Mouse (Mus musculus): ENCODE data around the gene Pogk. TPM values are rescaled to one million over a fixed set of nuclear protein-coding genes. Genes with fewer than 3 reads are reported as not detected.
A peak's percentile ranks its signal among the peaks of the same experiment; 100 is the strongest.

The Pogk gene
- polyA plus RNA-seq, 1 experiment from 2014 or later = 49.0 TPM

DNA sequence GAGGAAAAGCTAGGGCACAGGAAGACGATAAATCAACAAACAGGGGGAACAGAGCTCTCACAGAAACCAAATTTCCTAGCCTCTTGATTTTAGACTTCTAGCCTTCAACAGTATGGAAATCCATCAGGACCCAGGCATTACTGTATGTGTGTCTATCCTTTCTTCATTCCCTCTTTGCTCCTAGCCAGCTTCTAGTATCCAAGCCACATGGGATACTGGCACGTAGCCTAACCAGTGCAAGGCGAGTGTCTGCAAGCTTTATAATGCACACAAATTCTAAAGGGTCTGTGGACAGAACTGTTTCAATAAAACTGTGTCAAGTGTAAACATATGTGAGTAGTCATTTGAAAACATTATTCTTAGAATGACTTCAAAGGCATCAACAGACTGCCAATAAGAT lies 47.0 kb downstream of the Pogk start:
- WGBS = 88% methylated on average over 3 of the region's 3 CpGs
- Histone ChIP-seq H3K4me3 (replicated peaks; ENCODE audit: low read depth, low read length) (no peak overlapping the region), H3K9me3 (ENCODE audit: control insufficient read depth, low read length) (no peaks in the 10 kb centered on the region), H3K9ac (replicated peaks; ENCODE audit: low read length) (no peak overlapping the region), H3K4me1 (ENCODE audit: control insufficient read depth, insufficient read depth, low read length) (no peaks in the 10 kb centered on the region), H3K36me3 (ENCODE audit: control insufficient read depth, insufficient read depth, low read length) (no peaks in the 10 kb centered on the region), H3K27ac (replicated peaks; ENCODE audit: low read depth, low read length) (no peak overlapping the region), H3K4me2 (ENCODE audit: low read length) (no peak overlapping the region), H3K27me3 (ENCODE audit: control insufficient read depth, insufficient read depth, low read length) (no peaks in the 10 kb centered on the region)
- DNase-seq = no peak
- ATAC-seq (ENCODE audit: low FRiP score, low TSS enrichment) = no peak

DNA sequence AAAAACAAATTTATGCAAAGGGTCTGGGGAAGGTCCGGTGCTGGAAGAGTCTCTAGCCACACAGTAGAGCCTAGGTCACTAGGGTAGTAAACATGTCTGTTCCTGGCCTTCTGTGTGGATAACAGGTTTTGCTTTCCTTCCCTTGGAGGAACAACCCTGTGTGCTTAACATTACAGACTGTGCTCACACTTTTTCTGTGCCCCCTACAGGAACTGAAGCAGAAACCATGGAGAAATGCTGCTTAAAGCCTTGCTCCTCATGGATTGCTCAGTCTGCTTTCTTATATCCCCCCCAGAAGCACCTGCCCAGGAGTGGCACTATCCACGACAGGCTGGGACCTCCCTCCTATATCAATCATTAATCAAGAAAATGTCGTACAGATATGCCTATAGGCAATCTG lies 47.8 kb downstream of the Pogk start:
- Histone ChIP-seq H3K4me2 (ENCODE audit: low read length) (no peak overlapping the region), H3K27me3 (ENCODE audit: control insufficient read depth, insufficient read depth, low read length) (no peaks in the 10 kb centered on the region), H3K9me3 (ENCODE audit: control insufficient read depth, low read length) (no peaks in the 10 kb centered on the region), H3K9ac (replicated peaks; ENCODE audit: low read length) (no peak overlapping the region), H3K36me3 (ENCODE audit: control insufficient read depth, insufficient read depth, low read length) (no peaks in the 10 kb centered on the region), H3K4me3 (replicated peaks; ENCODE audit: low read depth, low read length) (no peak overlapping the region), H3K27ac (replicated peaks; ENCODE audit: low read depth, low read length) (no peak overlapping the region), H3K4me1 (ENCODE audit: control insufficient read depth, insufficient read depth, low read length) (no peaks in the 10 kb centered on the region)
- DNase-seq = no peak
- ATAC-seq (ENCODE audit: low FRiP score, low TSS enrichment) = no peak
- WGBS = 71% methylated on average over 3 of the region's 3 CpGs

DNA sequence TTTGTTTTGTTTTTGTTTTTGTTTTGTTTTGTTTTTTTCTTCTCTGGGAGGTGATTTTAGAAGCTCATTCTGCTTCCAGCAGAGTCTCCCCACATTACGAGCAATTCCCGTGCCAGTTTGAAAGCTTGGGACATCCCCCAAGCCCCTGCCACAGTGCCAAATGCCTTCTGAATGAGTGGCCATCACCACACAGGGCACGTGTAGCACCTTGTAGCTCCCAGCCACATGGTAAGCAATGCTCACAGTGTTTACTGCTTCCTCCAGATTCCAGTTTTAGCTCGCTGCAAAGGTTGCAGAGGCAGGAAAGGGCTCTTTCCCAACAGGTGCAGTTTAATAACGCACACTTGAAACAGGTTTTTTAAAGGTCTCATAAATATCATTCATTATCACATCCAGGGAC lies 48.8 kb downstream of the Pogk start:
- Histone ChIP-seq H3K27ac (replicated peaks; ENCODE audit: low read depth, low read length) (no peak overlapping the region), H3K36me3 (ENCODE audit: control insufficient read depth, insufficient read depth, low read length) (no peaks in the 10 kb centered on the region), H3K27me3 (ENCODE audit: control insufficient read depth, insufficient read depth, low read length) (no peaks in the 10 kb centered on the region), H3K9ac (replicated peaks; ENCODE audit: low read length) (no peak overlapping the region), H3K4me3 (replicated peaks; ENCODE audit: low read depth, low read length) (no peak overlapping the region), H3K4me1 (ENCODE audit: control insufficient read depth, insufficient read depth, low read length) (no peaks in the 10 kb centered on the region), H3K4me2 (ENCODE audit: low read length) (no peak overlapping the region), H3K9me3 (ENCODE audit: control insufficient read depth, low read length) (no peaks in the 10 kb centered on the region)
- WGBS = 82% methylated on average over 5 of the region's 5 CpGs
- ATAC-seq (ENCODE audit: low FRiP score, low TSS enrichment) = no peak
- DNase-seq = no peak

DNA sequence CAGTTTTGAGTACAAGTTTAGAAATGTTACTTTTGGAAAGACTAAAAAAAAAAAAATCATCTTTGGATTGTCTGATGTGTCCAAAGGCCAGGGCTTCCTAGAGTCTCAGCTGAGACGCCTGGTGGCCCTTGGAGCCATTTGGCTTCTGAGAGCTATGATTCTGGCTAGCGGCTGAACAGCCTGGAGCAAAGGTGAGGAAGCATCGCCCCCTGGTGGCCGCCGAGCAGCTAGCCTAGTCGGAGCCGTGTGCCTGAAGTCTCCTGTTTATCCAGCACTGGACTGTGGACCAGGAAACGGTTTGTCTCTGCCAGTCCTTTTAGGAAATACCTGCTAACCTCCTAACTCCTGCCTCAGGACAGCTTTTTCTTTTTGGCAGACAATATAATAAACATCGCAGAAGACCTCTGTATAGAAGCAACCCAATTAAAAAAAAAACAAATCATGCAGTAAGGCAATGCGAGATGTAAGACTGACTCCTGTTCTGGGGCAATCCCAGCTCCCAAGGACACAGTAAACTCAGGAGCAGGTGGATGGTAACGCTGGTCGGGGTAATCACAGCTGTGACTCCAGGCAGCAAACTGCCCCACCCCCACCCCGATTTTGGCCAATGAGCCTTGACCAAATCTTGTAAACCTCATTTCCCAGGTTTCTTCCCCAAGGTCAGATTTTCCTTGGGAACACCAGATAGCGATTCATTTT lies 49.4 kb downstream of the Pogk start:
- no peaks in the 10 kb centered on the region for H3K27me3 ChIP-seq (ENCODE audit: control insufficient read depth, insufficient read depth, low read length)
- peak; percentile 68 for ATAC-seq (ENCODE audit: low FRiP score, low TSS enrichment)
- H3K4me1 ChIP-seq (ENCODE audit: control insufficient read depth, insufficient read depth, low read length) = no peaks in the 10 kb centered on the region
- 22% methylated on average over 14 of the region's 14 CpGs for WGBS
- no peaks in the 10 kb centered on the region for H3K9me3 ChIP-seq (ENCODE audit: control insufficient read depth, low read length)
- no peak overlapping the region for H3K4me2 ChIP-seq (ENCODE audit: low read length)
- DNase-seq = peak; percentile 86
- no peaks in the 10 kb centered on the region for H3K36me3 ChIP-seq (ENCODE audit: control insufficient read depth, insufficient read depth, low read length)
- H3K27ac ChIP-seq (replicated peaks; ENCODE audit: low read depth, low read length) = no peak overlapping the region
- H3K4me3 ChIP-seq (replicated peaks; ENCODE audit: low read depth, low read length) = no peak overlapping the region
- H3K9ac ChIP-seq (replicated peaks; ENCODE audit: low read length) = no peak overlapping the region

DNA sequence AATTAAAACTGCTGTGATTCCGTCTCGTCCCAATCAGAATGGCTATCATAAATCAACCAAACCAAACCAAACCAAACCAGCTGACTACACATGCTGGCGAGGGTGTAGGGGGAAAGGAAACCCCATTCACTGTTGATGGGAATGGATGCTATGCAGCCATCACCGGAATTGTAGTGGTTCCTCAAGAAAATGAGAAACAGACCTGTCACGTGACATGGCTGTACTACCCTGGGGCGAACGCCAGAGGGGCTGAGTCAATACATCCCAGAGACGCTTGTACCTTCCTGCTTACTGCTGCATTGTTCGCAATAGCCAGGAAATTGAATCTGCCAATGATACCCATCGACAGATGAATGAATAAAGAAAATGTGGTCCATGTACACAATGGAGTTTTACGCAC lies 59.9 kb downstream of the Pogk start:
- no peak for ATAC-seq (ENCODE audit: low FRiP score, low TSS enrichment)

DNA sequence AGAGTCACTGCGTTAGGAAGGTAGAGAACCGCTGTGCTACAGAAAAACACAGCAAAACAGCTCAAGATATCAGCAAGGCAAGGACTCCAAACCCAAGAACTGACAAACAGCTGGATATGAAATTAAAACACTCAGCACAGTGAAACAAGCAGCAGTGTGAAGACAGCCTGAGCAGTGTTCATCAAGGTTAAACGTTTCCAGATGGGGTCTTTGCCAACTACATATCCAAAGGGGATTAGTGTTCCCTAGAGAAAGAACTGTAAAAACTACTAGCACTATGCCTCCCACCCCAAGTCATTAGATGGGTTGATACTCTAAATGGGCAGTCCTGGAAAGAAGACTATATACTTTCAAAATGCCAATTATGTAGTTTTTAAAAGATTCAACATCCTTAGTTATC lies 60.3 kb downstream of the Pogk start:
- ATAC-seq (ENCODE audit: low FRiP score, low TSS enrichment) (no peak), DNase-seq (no peak)
- H3K4me3 ChIP-seq (replicated peaks; ENCODE audit: low read depth, low read length) = no peak overlapping the region
- 82% methylated on average over 3 of the region's 3 CpGs for WGBS
- no peak overlapping the region for H3K4me2 ChIP-seq (ENCODE audit: low read length)
- no peaks in the 10 kb centered on the region for H3K27me3 ChIP-seq (ENCODE audit: control insufficient read depth, insufficient read depth, low read length)
- peaks cover 3% of the 10 kb centered on the region for H3K4me1 ChIP-seq (ENCODE audit: control insufficient read depth, insufficient read depth, low read length)
- H3K36me3 ChIP-seq (ENCODE audit: control insufficient read depth, insufficient read depth, low read length) = no peaks in the 10 kb centered on the region
- no peaks in the 10 kb centered on the region for H3K9me3 ChIP-seq (ENCODE audit: control insufficient read depth, low read length)
- H3K27ac ChIP-seq (replicated peaks; ENCODE audit: low read depth, low read length) = no peak overlapping the region
- no peak overlapping the region for H3K9ac ChIP-seq (replicated peaks; ENCODE audit: low read length)

More for the DNA sequence above, 59.9 kb downstream of the Pogk start:
- no peak overlapping the region for H3K27ac ChIP-seq (replicated peaks; ENCODE audit: low read depth, low read length)
- H3K36me3 ChIP-seq (ENCODE audit: control insufficient read depth, insufficient read depth, low read length) = no peaks in the 10 kb centered on the region
- H3K4me1 ChIP-seq (ENCODE audit: control insufficient read depth, insufficient read depth, low read length) = no peaks in the 10 kb centered on the region
- no peak for DNase-seq
- no peak overlapping the region for H3K9ac ChIP-seq (replicated peaks; ENCODE audit: low read length)
- H3K4me2 ChIP-seq (ENCODE audit: low read length) = no peak overlapping the region
- 88% methylated on average over 11 of the region's 11 CpGs for WGBS
- no peaks in the 10 kb centered on the region for H3K9me3 ChIP-seq (ENCODE audit: control insufficient read depth, low read length)
- no peak overlapping the region for H3K4me3 ChIP-seq (replicated peaks; ENCODE audit: low read depth, low read length)
- H3K27me3 ChIP-seq (ENCODE audit: control insufficient read depth, insufficient read depth, low read length) = no peaks in the 10 kb centered on the region

DNA sequence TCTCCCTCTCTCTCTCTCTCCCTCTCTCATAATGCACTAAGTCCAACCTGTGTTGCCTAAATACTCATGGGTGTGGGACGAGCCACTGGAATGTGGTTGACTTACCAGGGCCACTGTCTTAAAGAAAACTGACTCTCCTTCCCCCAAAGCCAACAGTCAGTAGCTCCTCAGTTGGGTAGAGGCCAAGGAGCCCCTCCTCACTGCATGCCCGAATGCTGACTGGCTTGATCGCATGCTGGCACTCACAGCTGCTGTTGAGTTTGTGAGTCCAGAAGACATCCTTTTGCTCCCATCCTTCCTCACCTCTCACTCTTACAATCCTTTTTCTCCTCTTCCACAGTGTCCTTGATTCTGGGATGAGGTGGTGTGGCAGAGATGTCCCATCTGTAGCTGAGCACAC lies 62.8 kb downstream of the Pogk start:
- no peak overlapping the region for H3K4me2 ChIP-seq (ENCODE audit: low read length)
- no peaks in the 10 kb centered on the region for H3K9me3 ChIP-seq (ENCODE audit: control insufficient read depth, low read length)
- no peak overlapping the region for H3K27ac ChIP-seq (replicated peaks; ENCODE audit: low read depth, low read length)
- 70% methylated on average over 3 of the region's 3 CpGs for WGBS
- H3K4me1 ChIP-seq (ENCODE audit: control insufficient read depth, insufficient read depth, low read length) = peaks cover 8% of the 10 kb centered on the region
- no peaks in the 10 kb centered on the region for H3K27me3 ChIP-seq (ENCODE audit: control insufficient read depth, insufficient read depth, low read length)
- H3K36me3 ChIP-seq (ENCODE audit: control insufficient read depth, insufficient read depth, low read length) = no peaks in the 10 kb centered on the region
- DNase-seq (no peak), ATAC-seq (ENCODE audit: low FRiP score, low TSS enrichment) (no peak)
- no peak overlapping the region for H3K4me3 ChIP-seq (replicated peaks; ENCODE audit: low read depth, low read length)
- no peak overlapping the region for H3K9ac ChIP-seq (replicated peaks; ENCODE audit: low read length)

DNA sequence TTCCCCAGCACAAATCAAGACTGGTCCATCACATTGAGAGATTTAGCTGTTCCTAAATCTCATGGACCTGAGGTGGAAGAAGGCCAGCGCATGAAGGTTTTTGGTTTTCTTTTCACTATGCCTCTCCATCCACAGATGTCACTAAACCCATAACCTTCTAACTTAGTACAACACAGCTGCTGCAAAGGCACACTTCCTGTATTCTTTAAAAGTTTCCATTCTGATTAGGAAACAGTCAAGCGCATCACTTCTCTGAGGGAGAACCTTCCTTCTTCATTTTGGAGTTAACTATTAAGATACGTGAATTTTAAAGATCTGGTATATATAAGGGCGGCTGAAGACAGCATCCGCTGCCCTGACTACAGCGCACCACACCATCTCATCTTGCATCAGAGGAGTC lies 64.1 kb downstream of the Pogk start:
- Histone ChIP-seq H3K9me3 (ENCODE audit: control insufficient read depth, low read length) (no peaks in the 10 kb centered on the region), H3K36me3 (ENCODE audit: control insufficient read depth, insufficient read depth, low read length) (no peaks in the 10 kb centered on the region), H3K27ac (replicated peaks; ENCODE audit: low read depth, low read length) (no peak overlapping the region), H3K4me1 (ENCODE audit: control insufficient read depth, insufficient read depth, low read length) (peaks cover 8% of the 10 kb centered on the region), H3K9ac (replicated peaks; ENCODE audit: low read length) (no peak overlapping the region), H3K4me3 (replicated peaks; ENCODE audit: low read depth, low read length) (no peak overlapping the region), H3K27me3 (ENCODE audit: control insufficient read depth, insufficient read depth, low read length) (no peaks in the 10 kb centered on the region), H3K4me2 (ENCODE audit: low read length) (no peak overlapping the region)
- no peak for DNase-seq
- no peak for ATAC-seq (ENCODE audit: low FRiP score, low TSS enrichment)
- 94% methylated on average over 6 of the region's 6 CpGs for WGBS

DNA sequence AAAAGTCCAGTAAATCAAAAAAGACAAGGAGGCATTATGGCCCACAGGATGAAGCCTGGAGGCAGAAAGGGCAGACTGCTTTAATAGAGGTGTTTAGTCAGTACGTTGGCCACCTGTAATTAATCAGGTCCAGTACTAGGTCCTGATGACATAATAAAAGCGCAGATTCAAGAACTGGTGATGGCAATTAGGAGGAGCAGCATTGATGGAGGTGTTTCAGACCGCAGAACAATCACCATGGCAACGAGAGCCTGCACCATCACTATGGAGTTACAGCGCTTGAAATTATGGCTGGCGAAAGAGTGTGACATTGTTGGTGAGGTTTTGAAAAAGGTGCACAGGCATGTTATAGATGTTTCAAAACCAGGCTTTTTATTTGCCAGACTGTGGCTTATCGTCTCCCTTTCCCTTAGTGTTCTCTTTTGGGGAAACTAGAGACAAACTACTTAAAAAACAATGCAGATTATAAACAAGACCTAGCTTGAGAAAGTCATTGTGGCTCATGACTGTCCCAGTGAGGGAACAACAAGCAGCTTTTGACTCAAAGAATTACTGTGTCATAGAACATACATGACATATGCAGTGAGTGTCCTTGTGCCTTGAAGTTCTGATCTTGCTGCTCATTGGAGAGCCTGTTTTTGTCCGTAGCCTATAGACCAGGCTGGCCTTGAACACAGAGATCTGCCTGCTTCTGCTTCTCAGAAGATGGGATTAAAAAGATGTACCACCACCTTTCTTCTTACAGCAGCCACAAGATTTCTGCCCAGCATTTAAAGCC lies 65.2 kb downstream of the Pogk start:
- no peak overlapping the region for H3K27ac ChIP-seq (replicated peaks; ENCODE audit: low read depth, low read length)
- H3K4me2 ChIP-seq (ENCODE audit: low read length) = no peak overlapping the region
- ATAC-seq (ENCODE audit: low FRiP score, low TSS enrichment) (no peak; the same call in 1 of the 2 replicates), DNase-seq (peak; percentile 83)
- H3K9me3 ChIP-seq (ENCODE audit: control insufficient read depth, low read length) = no peaks in the 10 kb centered on the region
- H3K27me3 ChIP-seq (ENCODE audit: control insufficient read depth, insufficient read depth, low read length) = no peaks in the 10 kb centered on the region
- no peaks in the 10 kb centered on the region for H3K36me3 ChIP-seq (ENCODE audit: control insufficient read depth, insufficient read depth, low read length)
- WGBS = 32% methylated on average over 8 of the region's 8 CpGs
- no peak overlapping the region for H3K4me3 ChIP-seq (replicated peaks; ENCODE audit: low read depth, low read length)
- no peak overlapping the region for H3K9ac ChIP-seq (replicated peaks; ENCODE audit: low read length)
- H3K4me1 ChIP-seq (ENCODE audit: control insufficient read depth, insufficient read depth, low read length) = peaks cover 8% of the 10 kb centered on the region
